Mouse (Mus musculus): ENCODE measurements around the gene Hist1h4k.

- no peak for TF ChIP-seq USF1 (IDR thresholded peaks at IDR 0.05; ENCODE audit: low read depth)
- no peak for TF ChIP-seq POLR2A (IDR thresholded peaks at IDR 0.05; ENCODE audit: insufficient read length, low read depth)
- no peak for TF ChIP-seq POLR2AphosphoS2 (IDR thresholded peaks at IDR 0.05; ENCODE audit: insufficient read length, low read depth)
Measured at GRCm38 (mm10) chr13:21783734-21784161, 33.4 kb upstream of the Hist1h4k start.

Measured in myocyte (in vitro differentiated cells).